Mouse (Mus musculus) B cell, adult 2 months (primary cell): ENCODE measurements around the gene Hist2h2be.

Experiments used
- DNase-seq, 2 experiments: peaks; one replicate each; pipeline ENCODE4 v3.0.0; 2022

The Hist2h2be gene

DNA sequence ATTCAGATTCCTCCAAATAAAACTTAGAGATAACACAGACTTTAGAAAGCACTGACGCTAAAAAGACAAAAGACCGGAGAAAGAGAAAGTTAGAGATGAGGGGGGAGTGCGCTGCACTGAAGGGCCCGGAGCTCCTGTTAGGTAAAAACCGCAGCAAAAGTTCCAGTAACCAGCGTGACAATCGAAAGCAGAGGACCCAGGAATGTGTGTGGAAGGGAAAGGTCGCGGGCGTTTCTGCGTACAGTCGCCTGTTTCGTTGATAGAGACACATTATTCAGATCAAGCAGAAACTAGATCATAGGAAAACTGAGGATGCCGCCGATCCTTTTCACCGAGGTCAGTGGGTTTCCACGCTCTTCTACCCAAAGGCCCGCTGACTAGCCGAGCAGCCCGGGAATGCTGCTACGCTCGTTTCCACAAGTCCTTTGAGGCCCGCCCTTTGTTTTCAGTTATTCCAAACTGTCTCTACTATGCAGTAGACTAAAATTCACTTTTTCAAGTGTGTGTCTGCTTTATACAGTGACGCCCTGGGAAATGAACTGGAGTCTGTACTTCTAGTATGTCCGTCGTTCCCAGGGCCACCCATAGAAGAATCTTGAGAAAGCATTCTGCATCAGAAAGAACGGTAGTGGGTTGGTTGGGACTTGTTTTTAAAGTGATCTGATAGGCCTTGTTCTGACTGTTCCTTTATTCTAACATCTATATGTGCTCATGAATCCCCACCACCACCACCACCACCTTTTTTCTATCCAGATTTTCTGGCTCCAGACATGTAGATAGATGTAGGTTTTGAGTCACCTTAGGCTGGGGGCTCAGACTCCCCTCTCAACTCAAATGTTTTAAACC lies 42.9 kb downstream of the Hist2h2be start:
- peak; percentile 66 to 70 for DNase-seq

DNA sequence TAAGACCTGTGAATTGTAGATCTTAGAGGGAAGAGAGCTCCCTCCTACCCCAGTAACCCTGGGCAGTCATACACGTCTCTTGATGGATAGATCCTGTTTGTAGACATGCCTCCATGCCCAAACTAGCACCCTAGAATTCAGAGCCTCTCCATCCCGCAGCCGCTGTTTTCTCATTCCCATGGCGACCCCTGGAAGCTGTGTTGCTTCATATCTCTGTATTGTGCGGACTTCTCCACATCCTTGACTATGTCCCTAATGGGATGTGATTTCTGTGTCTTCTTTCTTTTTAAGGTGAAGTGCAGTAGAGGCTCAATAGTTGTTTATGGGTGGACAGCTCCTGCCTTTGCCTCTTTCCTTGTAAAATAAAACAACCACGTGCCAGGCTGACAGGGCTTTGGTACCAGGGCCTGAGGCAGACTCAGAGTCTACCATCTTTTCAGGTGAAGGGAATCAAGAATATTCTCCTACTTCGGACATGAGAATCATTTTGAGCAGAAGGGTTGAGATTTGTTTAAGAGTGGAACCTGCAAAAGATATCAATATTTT lies 43.6 kb downstream of the Hist2h2be start:
- no peak for DNase-seq

DNA sequence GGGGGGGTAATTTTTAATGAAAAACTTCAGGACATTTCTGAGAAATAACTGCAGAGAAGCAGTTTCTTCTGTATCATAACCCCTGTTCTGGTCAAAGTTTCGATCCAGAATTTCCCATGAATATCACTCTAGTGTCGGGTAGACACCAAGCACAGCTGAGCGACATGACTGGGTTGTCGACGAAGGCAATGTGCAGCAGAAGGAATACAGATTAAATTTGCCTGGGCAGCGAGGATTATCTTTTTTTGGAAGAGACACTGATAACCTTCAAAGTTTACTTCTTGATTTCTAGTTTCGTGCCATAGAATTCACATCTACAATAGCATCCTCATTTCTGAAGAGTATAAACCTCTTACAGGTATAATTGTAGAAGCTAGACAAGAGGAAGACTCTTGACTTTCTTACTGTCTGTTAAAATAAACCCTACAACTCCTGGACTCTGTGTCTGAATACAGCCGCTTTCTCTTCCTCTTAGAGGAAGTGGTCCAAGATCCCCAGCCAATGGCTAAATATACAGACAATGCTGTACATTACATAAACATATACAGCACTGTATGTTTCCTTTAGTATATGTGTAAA lies 45.3 kb downstream of the Hist2h2be start:
- DNase-seq = no peak

DNA sequence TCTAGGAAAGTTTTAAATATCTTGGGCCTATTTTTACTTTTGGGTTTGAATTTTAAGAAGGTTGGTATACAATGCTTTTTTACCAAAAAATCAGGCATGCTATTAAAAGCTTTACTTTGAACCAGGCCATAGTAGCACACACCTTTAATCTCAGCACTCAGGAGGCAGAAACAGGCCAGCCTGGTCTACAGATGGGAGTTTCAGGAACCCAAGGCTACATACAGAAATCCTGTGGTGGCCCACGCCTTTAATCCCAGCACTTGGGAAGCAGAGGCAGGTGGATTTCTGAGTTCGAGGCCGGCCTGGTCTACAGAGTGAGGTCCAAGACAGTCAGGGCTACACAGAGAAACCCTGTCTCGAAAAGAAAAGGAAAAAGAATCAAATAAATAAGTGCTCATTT lies 46.6 kb downstream of the Hist2h2be start:
- DNase-seq = no peak

DNA sequence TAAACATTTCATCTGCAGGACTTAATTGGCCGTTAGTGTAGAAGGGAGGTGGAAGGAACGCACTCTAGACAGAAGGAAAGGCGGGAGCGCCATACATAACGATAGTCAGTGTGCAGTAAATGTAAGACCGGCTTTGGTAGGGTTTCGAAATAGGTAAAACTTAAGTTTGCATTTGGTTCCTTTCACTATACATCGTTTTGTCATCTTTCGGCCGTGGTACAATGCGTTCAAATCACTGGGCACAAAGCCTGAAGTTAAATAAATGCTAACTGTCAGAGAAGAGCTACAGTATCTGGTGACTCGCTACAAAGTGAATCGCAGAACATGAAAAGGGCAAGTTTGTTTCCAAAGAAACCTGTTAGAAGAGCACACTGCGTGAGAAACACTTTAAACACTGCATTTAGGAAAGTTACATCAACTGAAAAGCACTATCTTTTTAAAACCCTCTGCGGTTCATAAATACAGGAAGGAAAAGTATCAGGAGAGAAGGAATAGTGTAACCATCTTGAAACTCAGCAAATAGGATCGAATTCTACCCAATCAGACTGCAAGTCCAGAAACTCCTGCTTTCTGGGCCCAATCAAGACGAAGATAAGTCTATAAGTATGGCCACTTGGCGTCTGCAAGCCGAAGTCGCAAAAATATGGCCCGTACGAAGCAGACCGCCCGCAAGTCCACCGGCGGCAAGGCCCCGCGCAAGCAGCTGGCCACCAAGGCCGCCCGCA lies 47.3 kb downstream of the Hist2h2be start, which contains the start of gene Hist2h3b:
TSS of gene Hist2h3b (plus strand) at position 604 of the 725 bp plus-strand sequence.
- peak; percentile 75 to 79 for DNase-seq

DNA sequence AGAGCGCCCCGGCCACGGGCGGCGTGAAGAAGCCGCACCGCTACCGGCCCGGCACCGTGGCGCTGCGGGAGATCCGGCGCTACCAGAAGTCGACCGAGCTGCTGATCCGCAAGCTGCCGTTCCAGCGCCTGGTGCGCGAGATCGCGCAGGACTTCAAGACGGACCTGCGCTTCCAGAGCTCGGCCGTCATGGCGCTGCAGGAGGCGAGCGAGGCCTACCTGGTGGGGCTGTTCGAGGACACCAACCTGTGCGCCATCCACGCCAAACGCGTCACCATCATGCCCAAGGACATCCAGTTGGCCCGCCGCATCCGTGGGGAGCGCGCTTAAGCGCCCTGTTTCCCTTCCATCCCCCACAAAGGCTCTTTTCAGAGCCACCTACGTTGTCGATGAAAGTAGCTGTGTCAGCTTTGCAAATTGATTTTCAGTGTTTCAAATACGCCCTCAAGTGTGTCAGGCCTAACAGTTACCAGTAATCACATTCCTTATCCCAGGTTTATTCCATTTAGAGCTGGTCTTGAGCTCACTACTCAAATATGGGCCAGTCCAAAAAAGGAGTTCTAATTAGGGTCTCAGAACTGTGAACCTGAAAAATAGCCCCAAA lies 48.0 kb downstream of the Hist2h2be start:
- peak; percentile 51 to 59 for DNase-seq

DNA sequence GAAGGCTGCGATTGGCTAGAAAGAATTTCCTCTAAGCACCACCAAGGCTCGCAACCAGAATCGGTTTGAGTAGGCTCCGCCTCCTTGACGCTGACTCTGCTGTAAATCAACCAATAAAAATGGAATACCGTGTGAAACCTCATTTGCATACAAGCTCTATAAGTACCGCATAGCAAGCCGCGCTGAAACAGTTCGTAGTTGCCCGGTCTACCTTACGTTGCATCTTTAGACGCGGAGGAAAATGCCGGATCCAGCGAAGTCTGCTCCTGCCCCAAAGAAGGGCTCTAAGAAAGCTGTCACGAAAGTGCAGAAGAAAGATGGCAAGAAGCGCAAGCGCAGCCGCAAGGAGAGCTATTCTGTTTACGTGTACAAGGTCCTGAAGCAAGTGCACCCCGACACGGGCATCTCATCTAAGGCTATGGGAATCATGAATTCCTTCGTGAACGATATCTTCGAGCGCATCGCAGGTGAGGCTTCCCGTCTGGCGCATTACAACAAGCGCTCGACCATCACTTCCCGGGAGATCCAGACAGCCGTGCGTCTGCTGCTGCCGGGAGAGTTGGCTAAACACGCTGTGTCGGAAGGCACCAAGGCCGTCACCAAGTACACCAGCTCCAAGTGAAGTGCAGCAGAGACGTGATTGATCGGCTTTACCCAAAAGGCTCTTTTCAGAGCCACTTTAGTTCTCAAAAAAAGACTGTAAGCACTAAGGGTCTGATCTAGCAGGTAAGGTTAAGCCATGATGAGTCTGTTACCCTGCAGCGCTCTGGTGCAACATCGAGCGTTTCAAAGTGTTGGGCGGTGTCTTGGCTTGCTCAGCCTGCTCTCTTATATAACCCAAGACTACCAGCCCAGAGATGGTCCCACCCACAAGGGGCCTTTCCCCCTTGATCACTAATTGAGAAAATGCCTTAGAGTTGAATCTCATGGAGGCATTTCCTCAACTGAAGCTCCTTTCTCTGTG lies 48.9 kb downstream of the Hist2h2be start, which contains the start of gene Hist2h2bb:
TSS of gene Hist2h2bb (plus strand) at position 242 of the 964 bp plus-strand sequence.
- peak; percentile 86 to 89 for DNase-seq
